ENCODE assay signal across 25 mouse cellular contexts in the genomic region with DNA sequence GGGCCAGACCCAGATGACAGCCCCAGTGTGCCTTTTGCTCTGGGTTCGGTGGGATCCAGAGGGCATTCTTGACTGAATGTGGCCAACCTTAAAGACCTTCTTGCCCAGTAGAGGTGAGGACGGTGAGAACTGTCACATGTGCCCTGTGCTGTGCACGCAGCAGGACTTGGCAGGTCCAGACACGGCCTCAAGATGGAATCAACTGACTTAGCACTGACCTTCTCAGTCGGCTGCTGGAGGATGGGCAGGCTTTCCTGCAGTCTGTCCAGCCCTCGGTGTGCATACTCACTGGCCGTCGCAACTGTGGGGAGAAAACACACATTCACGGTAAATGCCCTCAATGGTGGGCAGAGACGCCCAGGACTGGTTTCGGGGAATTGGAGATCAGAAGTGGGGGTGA. TPM values are rescaled to one million over a fixed set of nuclear protein-coding genes. Genes with fewer than 3 reads are reported as not detected.
"Had no signal": no experiment of that assay in that cellular context is flagged by ENCODE, and none has a peak within 500 bp of the region (broad histone marks: within the 10 kb centered on the region; RNA-seq: fewer than 3 reads in every experiment).

No protein-coding gene starts in this region.

- ATAC-seq: midbrain, embryonic 16.5 days had no signal

- H3K27ac ChIP-seq: midbrain, embryonic 10.5 days; midbrain, embryonic 12.5 days; neural tube, embryonic 13.5 days; neural tube, embryonic 15.5 days had no signal

- H3K27me3 ChIP-seq: midbrain, embryonic 12.5 days; neural tube, embryonic 13.5 days; neural tube, embryonic 15.5 days had no signal

- DNase-seq: lung, adult 18-20 months; lung, embryonic 14.5 days; lung, postnatal 10 days; midbrain, embryonic 14.5 days; retina, postnatal 1 day; right cerebral cortex, adult 18-20 months; right cerebral cortex, postnatal 25 days; right cerebral cortex, postnatal 4 days; spleen, adult 18-20 months; thymus, adult 18-20 months; thymus, postnatal 14 days; thymus, postnatal 36 days had no signal

- H3K9ac ChIP-seq: lung, embryonic 14.5 days; midbrain, embryonic 12.5 days; neural tube, embryonic 13.5 days; neural tube, embryonic 15.5 days had no signal

- H3K9me3 ChIP-seq: midbrain, embryonic 10.5 days; midbrain, embryonic 12.5 days; neural tube, embryonic 13.5 days; neural tube, embryonic 15.5 days had no signal

- H3K4me2 ChIP-seq: lung, embryonic 14.5 days; midbrain, embryonic 12.5 days; neural tube, embryonic 13.5 days; neural tube, embryonic 15.5 days had no signal

- H3K4me3 ChIP-seq: midbrain, embryonic 10.5 days; midbrain, embryonic 12.5 days; myocyte; neural tube, embryonic 13.5 days; neural tube, embryonic 15.5 days had no signal

- H3K36me3 ChIP-seq: neural tube, embryonic 15.5 days had no signal

RNA-seq across cellular contexts. Expression of a gene that starts 14.1 kb away (rescaled TPM):
- total RNA-seq: megakaryocyte, adult 5-6 weeks; megakaryocyte-erythroid progenitor cell, adult 5-6 weeks had no signal
- polyA plus RNA-seq: liver, embryonic 16.5 days; lung, embryonic 14.5 days; lung, embryonic 16.5 days; midbrain, embryonic 10.5 days; midbrain, embryonic 12.5 days; midbrain, embryonic 14.5 days; midbrain, embryonic 16.5 days; myocyte; neural tube, embryonic 11.5 days; neural tube, embryonic 13.5 days; neural tube, embryonic 15.5 days; stomach, embryonic 14.5 days; stomach, embryonic 16.5 days had no signal
